In the genomic region with DNA sequence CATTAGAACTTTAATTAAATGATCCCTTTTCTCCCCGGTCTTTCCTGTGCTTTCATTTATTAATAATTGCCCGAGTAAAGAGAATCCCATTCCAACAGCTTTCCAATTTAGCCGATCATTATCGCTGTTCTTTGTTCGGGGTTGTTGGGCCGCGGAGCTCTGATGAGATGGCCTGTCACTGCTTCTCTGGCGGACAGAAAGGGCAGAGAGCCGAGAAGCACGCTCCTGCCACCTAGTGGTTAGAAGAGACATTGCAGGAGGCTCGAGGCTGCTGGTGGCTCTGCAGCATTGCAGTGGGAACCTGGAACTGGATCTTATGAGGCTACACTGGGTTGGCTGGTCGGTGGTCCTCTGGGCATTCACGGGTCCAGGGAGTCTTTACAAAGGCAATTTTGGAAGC, we compare ENCODE assay signal across 8 mouse cellular contexts. TPM values are rescaled to one million over a fixed set of nuclear protein-coding genes. Genes with fewer than 3 reads are reported as not detected.
A peak's percentile ranks its signal among the peaks of the same experiment; 100 is the strongest.
DNase-seq lines count a peak whose midpoint lies in the region; ATAC-seq and TF ChIP-seq lines count a peak whose summit lies in the region.

No protein-coding gene starts in this region.

- no peak for TF ChIP-seq POLR2A in limb, embryonic 14.5 days (IDR thresholded peaks at IDR 0.05; ENCODE audit: borderline replicate concordance, extremely low read depth, insufficient read depth, insufficient read length)

- no peaks in the 10 kb centered on the region for H3K36me3 ChIP-seq in embryonic facial prominence, embryonic 14.5 days (ENCODE audit: control insufficient read depth, insufficient read depth, low read length)
- no peaks in the 10 kb centered on the region for H3K36me3 ChIP-seq in kidney, embryonic 14.5 days (ENCODE audit: control insufficient read depth, insufficient read depth, low read length)
- no peaks in the 10 kb centered on the region for H3K36me3 ChIP-seq in limb, embryonic 14.5 days (ENCODE audit: control insufficient read depth, insufficient read depth, low read length)

- peaks cover 3% of the 10 kb centered on the region; the same call in 1 of the 2 replicates for H3K9me3 ChIP-seq in embryonic facial prominence, embryonic 14.5 days (ENCODE audit: control insufficient read depth, low read length)
- H3K9me3 ChIP-seq in kidney, embryonic 14.5 days (ENCODE audit: control insufficient read depth, low read length), result no peaks in the 10 kb centered on the region
- no peaks in the 10 kb centered on the region for H3K9me3 ChIP-seq in limb, embryonic 14.5 days (ENCODE audit: control insufficient read depth, low read length)

- DNase-seq in 3134 (ENCODE audit: extremely low read depth, insufficient read length, low spot score), result peak; percentile 42
- peak; percentile 72 for DNase-seq in adrenal gland, postnatal 25 days
- peak; percentile 83 for DNase-seq in embryonic facial prominence, embryonic 14.5 days (ENCODE audit: low spot score)
- DNase-seq in heart, adult 9 months (ENCODE audit: low spot score in 2 of 2), result peak; percentile 56 to 70
- DNase-seq in limb, embryonic 14.5 days (ENCODE audit: low spot score), result peak; percentile 82
- DNase-seq in monocyte, adult 2 months (ENCODE audit: low read depth in 1 of 2, low spot score in 2 of 2), result peak; percentile 21 to 42
- DNase-seq in spleen, postnatal 14 days (ENCODE audit: low spot score in 2 of 2), result peak; percentile 11 to 54

- H3K27ac ChIP-seq in embryonic facial prominence, embryonic 14.5 days (replicated peaks; ENCODE audit: low read depth, low read length), result no peak overlapping the region
- no peak overlapping the region for H3K27ac ChIP-seq in kidney, embryonic 14.5 days (ENCODE audit: low read depth, low read length)
- H3K27ac ChIP-seq in limb, embryonic 14.5 days (replicated peaks; ENCODE audit: low read depth, low read length), result no peak overlapping the region

- no peak overlapping the region for H3K9ac ChIP-seq in embryonic facial prominence, embryonic 14.5 days (ENCODE audit: low read depth, low read length)
- no peak overlapping the region for H3K9ac ChIP-seq in kidney, embryonic 14.5 days (ENCODE audit: low read depth, low read length)
- no peak overlapping the region for H3K9ac ChIP-seq in limb, embryonic 14.5 days (ENCODE audit: low read depth, low read length, severe bottlenecking)

- no peak overlapping the region for H3K4me3 ChIP-seq in embryonic facial prominence, embryonic 14.5 days (ENCODE audit: low read depth, low read length)
- H3K4me3 ChIP-seq in kidney, embryonic 14.5 days (ENCODE audit: low read length), result no peak overlapping the region
- H3K4me3 ChIP-seq in limb, embryonic 14.5 days (replicated peaks; ENCODE audit: low read length), result no peak overlapping the region

- no peaks in the 10 kb centered on the region for H3K4me1 ChIP-seq in embryonic facial prominence, embryonic 14.5 days (ENCODE audit: control insufficient read depth, insufficient read depth, low read length)
- no peaks in the 10 kb centered on the region for H3K4me1 ChIP-seq in kidney, embryonic 14.5 days (ENCODE audit: control insufficient read depth, insufficient read depth, low read length)
- no peaks in the 10 kb centered on the region for H3K4me1 ChIP-seq in limb, embryonic 14.5 days (ENCODE audit: control insufficient read depth, insufficient read depth, low read length)

- H3K27me3 ChIP-seq in embryonic facial prominence, embryonic 14.5 days (replicated peaks; ENCODE audit: control insufficient read depth, insufficient read depth, low read length), result peaks cover 5% of the 10 kb centered on the region
- H3K27me3 ChIP-seq in kidney, embryonic 14.5 days (ENCODE audit: control insufficient read depth, insufficient read depth, low read length), result peaks cover 5% of the 10 kb centered on the region; the same call in 1 of the 2 replicates
- H3K27me3 ChIP-seq in limb, embryonic 14.5 days (ENCODE audit: control insufficient read depth, insufficient read depth, low read length), result 0 out of 2 replicates have a peak, but pooled peaks cover 5% of the 10 kb centered on the region

- WGBS in embryonic facial prominence, embryonic 14.5 days, result 0% methylated on average over 13 of the region's 13 CpGs
- WGBS in kidney, embryonic 14.5 days, result 1% methylated on average over 13 of the region's 13 CpGs
- WGBS in limb, embryonic 14.5 days, result under 1% methylated on average over 13 of the region's 13 CpGs

- peak overlapping the region; percentile 39 for H3K4me2 ChIP-seq in embryonic facial prominence, embryonic 14.5 days (ENCODE audit: low read depth, low read length)
- H3K4me2 ChIP-seq in kidney, embryonic 14.5 days (replicated peaks; ENCODE audit: low read depth, low read length), result no peak overlapping the region; the same call in 1 of the 2 replicates
- peak overlapping the region; percentile 18; the same call in 1 of the 2 replicates for H3K4me2 ChIP-seq in limb, embryonic 14.5 days (replicated peaks; ENCODE audit: low read depth, low read length, severe bottlenecking)

- peak; percentile 88 for ATAC-seq in embryonic facial prominence, embryonic 14.5 days (ENCODE audit: low read depth)
- ATAC-seq in kidney, embryonic 14.5 days (ENCODE audit: low FRiP score, low TSS enrichment), result peak; percentile 89
- ATAC-seq in limb, embryonic 14.5 days (ENCODE audit: low FRiP score, low read depth), result peak; percentile 79

RNA-seq across cellular contexts. Expression of a gene that starts 13.4 kb away (rescaled TPM):
- 0.48 and 1.3 TPM in 2 replicates for total RNA-seq in adrenal gland, postnatal 25 days (2021)
- polyA plus RNA-seq in embryonic facial prominence, embryonic 14.5 days (2014; fragmentation: Nextera tagmentation; extraction: Ambion mirVana), result 0.08 TPM in 1 of 2 replicates, not detected in the other
- polyA plus RNA-seq in kidney, embryonic 14.5 days (2014; fragmentation: Nextera tagmentation; extraction: Ambion mirVana), result not detected in 2 replicates
- polyA plus RNA-seq in limb, embryonic 14.5 days (2012; rRNA removed), result 0.01 and 0.03 TPM in 2 replicates
- polyA plus RNA-seq in limb, embryonic 14.5 days (2014; fragmentation: Nextera tagmentation; extraction: Ambion mirVana), result not detected in 2 replicates

RNA-seq across cellular contexts. Expression of a gene that starts 51.3 kb away (rescaled TPM):
- 1.2 and 1.5 TPM in 2 replicates for total RNA-seq in adrenal gland, postnatal 25 days (2021)
- 12.8 and 13.4 TPM in 2 replicates for polyA plus RNA-seq in embryonic facial prominence, embryonic 14.5 days (2014; fragmentation: Nextera tagmentation; extraction: Ambion mirVana)
- polyA plus RNA-seq in kidney, embryonic 14.5 days (2014; fragmentation: Nextera tagmentation; extraction: Ambion mirVana), result 7.8 and 14.6 TPM in 2 replicates
- 4.8 and 5.5 TPM in 2 replicates for polyA plus RNA-seq in limb, embryonic 14.5 days (2012; rRNA removed)
- 4.2 and 5.2 TPM in 2 replicates for polyA plus RNA-seq in limb, embryonic 14.5 days (2014; fragmentation: Nextera tagmentation; extraction: Ambion mirVana)

Comparison
In these comparisons a context has a peak if more than half of its experiments do, and no peak if none do; other contexts are left out.
1. DNase-seq: peak in every context shown above with its lines; median percentile 83 in embryonic facial prominence, embryonic 14.5 days; 82 in limb, embryonic 14.5 days; 72 in adrenal gland, postnatal 25 days; 63 in heart, adult 9 months; 42 in 3134; 32 in spleen, postnatal 14 days; 32 in monocyte, adult 2 months.